Mouse (Mus musculus): Measurements from ENCODE around the gene Vmn1r28. TPM values are rescaled to one million over a fixed set of nuclear protein-coding genes. Genes with fewer than 3 reads are reported as not detected.

Vmn1r28 gene
- not detected for polyA plus RNA-seq (2015; fragmentation: Illumina TruSeq; extraction: RNeasy Lipid Tissue Mini Kit (QIAGEN cat#74804); ENCODE audit: insufficient read depth, low read depth, low replicate concordance)

DNA sequence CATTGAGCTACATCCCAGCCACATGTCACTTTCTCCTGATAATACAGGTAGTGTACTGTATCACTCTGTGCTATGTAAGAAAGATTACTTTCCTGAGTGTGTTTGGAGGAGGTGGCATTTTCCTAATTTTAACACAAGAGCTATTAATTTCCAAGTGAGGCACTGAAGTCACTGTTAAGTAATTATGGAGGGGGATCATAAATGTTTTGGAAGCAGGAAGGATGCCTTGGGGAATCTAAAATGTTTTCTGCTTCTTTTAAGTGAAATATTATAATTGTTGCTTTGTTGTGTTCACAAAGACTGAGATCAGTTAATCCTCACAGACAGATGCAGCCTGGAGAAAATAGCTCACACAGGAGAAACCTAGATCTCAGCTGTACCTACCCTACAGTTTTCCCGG is at the start of gene Vmn1r28:
Gene Vmn1r28, plus strand, starts transcription at position 301 of the 400 bp plus-strand sequence.

DNA sequence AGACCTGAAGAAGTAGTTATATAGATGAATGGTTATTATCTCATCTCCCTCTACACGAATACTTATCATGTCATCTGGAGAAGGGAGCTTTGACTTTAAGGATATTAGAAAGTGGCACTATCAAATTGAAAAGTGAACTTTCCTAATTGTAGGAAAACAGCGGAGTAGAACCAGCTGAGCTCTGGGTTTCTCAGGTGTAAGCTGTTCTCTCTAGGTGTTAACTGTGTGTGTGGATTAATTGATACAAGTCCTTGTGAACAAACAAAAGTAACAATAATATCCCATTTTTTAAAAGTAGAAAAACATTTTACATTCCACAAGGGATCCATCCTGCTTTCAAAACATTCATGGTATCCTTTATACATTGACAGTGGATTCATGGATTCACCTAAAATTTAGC is 43.1 kb upstream of the Vmn1r28 start, which contains the start of gene Vmn1r27:
Gene Vmn1r27, minus strand, starts transcription at position 101 of the 400 bp plus-strand sequence.

DNA sequence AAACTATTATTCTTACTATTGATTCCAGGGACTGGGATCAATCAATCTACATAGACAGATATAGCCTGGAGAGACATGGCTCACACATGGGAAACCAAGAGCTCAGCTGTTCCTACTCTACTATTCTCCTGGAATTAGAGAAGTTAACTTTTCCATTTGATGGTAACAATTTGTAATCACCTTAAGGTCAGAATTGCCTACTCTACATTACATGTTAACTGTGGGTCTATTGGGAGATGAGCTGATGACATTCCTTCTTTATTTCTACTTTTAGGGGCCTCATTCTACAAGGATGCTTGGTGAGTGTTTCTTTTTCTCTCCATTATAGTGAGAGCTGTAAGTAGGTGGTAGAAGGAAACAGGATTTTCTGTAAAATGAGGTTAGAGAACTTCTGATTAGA is 39.4 kb downstream of the Vmn1r28 start, which contains the start of gene Vmn1r29:
Gene Vmn1r29, plus strand, starts transcription at position 301 of the 400 bp plus-strand sequence.

Other genes with a start within 250 kb of the Vmn1r28 start
- gene Vmn1r26, start 246.9 kb upstream of the Vmn1r28 start, polyA plus RNA-seq (2015; fragmentation: Illumina TruSeq; extraction: RNeasy Lipid Tissue Mini Kit (QIAGEN cat#74804); ENCODE audit: insufficient read depth, low read depth, low replicate concordance) = not detected
- not detected for gene Vmn1r27, start 43.2 kb upstream of the Vmn1r28 start, polyA plus RNA-seq (2015; fragmentation: Illumina TruSeq; extraction: RNeasy Lipid Tissue Mini Kit (QIAGEN cat#74804); ENCODE audit: insufficient read depth, low read depth, low replicate concordance)
- gene Vmn1r29, start 39.5 kb downstream of the Vmn1r28 start, polyA plus RNA-seq (2015; fragmentation: Illumina TruSeq; extraction: RNeasy Lipid Tissue Mini Kit (QIAGEN cat#74804); ENCODE audit: insufficient read depth, low read depth, low replicate concordance) = not detected
- gene Vmn1r30, start 181.3 kb downstream of the Vmn1r28 start, polyA plus RNA-seq (2015; fragmentation: Illumina TruSeq; extraction: RNeasy Lipid Tissue Mini Kit (QIAGEN cat#74804); ENCODE audit: insufficient read depth, low read depth, low replicate concordance) = not detected
- not detected for gene Vmn1r31, start 213.3 kb downstream of the Vmn1r28 start, polyA plus RNA-seq (2015; fragmentation: Illumina TruSeq; extraction: RNeasy Lipid Tissue Mini Kit (QIAGEN cat#74804); ENCODE audit: insufficient read depth, low read depth, low replicate concordance)

All from pancreas, adult 10 weeks (tissue).